Mouse (Mus musculus) lung, adult 2 months (tissue): ENCODE results near the gene Fmnl2.

Experiments
- CTCF ChIP-seq: fragments of 200-500 bp; IDR thresholded peaks from 2 replicates; pipeline ENCODE4 v1.5.1; 2011; ENCODE audit warnings: mild to moderate bottlenecking, low read length, control low read depth; ENCODE audit not compliant: insufficient read depth
- POLR2A ChIP-seq: fragments of 200-500 bp; IDR thresholded peaks from 2 replicates; pipeline ENCODE4 v1.6.1; 2011; ENCODE audit warnings: low read depth, mild to moderate bottlenecking, control low read depth, low read length, borderline replicate concordance; ENCODE audit errors: extremely low read depth

GRCm38 (mm10) chr2:52875801-52876200, 18.1 kb downstream of the Fmnl2 start:
- TF ChIP-seq CTCF (no peak), POLR2A (no peak)
